Mouse (Mus musculus) heart, postnatal 0 days (tissue): Measurements from ENCODE around the gene Cd164l2. TPM values are rescaled to one million over a fixed set of nuclear protein-coding genes. Genes with fewer than 3 reads are reported as not detected.

Experiments
- ATAC-seq: fragments of 200-750 bp; cut with Nextera tagmentation; 2 replicates; pipeline ENCODE4 v1.8.0; 2017; ENCODE audit warnings: low read depth, moderate number of reproducible peaks, moderate library complexity; ENCODE audit not compliant: insufficient read depth
- DNase-seq: peaks from one replicate; pipeline ENCODE4 v3.0.0-alpha.2; 2016; ENCODE audit warnings: low spot score
- H3K27ac ChIP-seq: fragments of 300-500 bp; sonication (generic); 2 replicates; pipeline ENCODE4 v1.5.1; 2014; ENCODE audit warnings: low read depth, mild to moderate bottlenecking
- H3K27me3 ChIP-seq: fragments of 300-500 bp; sonication (generic); 2 replicates; pipeline ENCODE4 v1.6.1; 2014; ENCODE audit warnings: low read length, mixed read lengths; ENCODE audit not compliant: control insufficient read depth, insufficient read depth
- H3K36me3 ChIP-seq: fragments of 300-500 bp; sonication (generic); replicated peaks from 2 replicates; pipeline ENCODE4 v1.6.1; 2014; ENCODE audit warnings: low read length, mixed read lengths; ENCODE audit not compliant: control insufficient read depth, insufficient read depth
- H3K4me1 ChIP-seq: fragments of 300-500 bp; sonication (generic); 2 replicates; pipeline ENCODE4 v1.6.1; 2014; ENCODE audit warnings: antibody characterized with exemption; ENCODE audit not compliant: control insufficient read depth, insufficient read depth
- H3K4me2 ChIP-seq: fragments of 300-500 bp; sonication (generic); 2 replicates; pipeline ENCODE4 v1.6.1; 2014; ENCODE audit warnings: low read depth, mild to moderate bottlenecking, low read length, moderate library complexity
- H3K4me3 ChIP-seq: fragments of 300-500 bp; sonication (generic); 2 replicates; pipeline ENCODE4 v1.5.1; 2014; ENCODE audit warnings: low read depth, low read length
- H3K9ac ChIP-seq: fragments of 300-500 bp; sonication (generic); replicated peaks from 2 replicates; pipeline ENCODE4 v1.6.1; 2014; ENCODE audit warnings: low read depth, low read length, mixed read lengths
- H3K9me3 ChIP-seq: fragments of 300-500 bp; sonication (generic); replicated peaks from 2 replicates; pipeline ENCODE4 v1.6.1; 2016; ENCODE audit warnings: low read length; ENCODE audit not compliant: control insufficient read depth
- CTCF ChIP-seq: IDR thresholded peaks from 2 replicates; pipeline ENCODE4 v1.5.1; 2016; ENCODE audit warnings: antibody characterized with exemption, control low read depth, low read depth
- EP300 ChIP-seq: IDR thresholded peaks from 2 replicates; pipeline ENCODE4 v1.6.1; 2016; ENCODE audit warnings: antibody characterized with exemption, low read depth
- WGBS: fragments of 180-500 bp; shearing (Covaris S2); extraction: QIAGEN DNeasy Blood & Tissue Kit; methylation state at CpG from one replicate; pipeline ENCODE4 v1.1.7; 2014; 5-methylcytosine and 5-hydroxymethylcytosine counted together
- polyA plus RNA-seq: library from polyadenylated mRNA; unstranded; fragments of >200 nt; fragmentation: Nextera tagmentation; extraction: Ambion mirVana; gene quantifications from 2 replicates; pipeline ENCODE4 v1.2.1, GENCODE M21; 2015
- total RNA-seq: library from RNA; depleted of rRNA; stranded (reverse); fragments of >200 nt; gene quantifications from 2 replicates; pipeline ENCODE4 v1.2.3, GENCODE M21; 2014; ENCODE audit warnings: low replicate concordance

The Cd164l2 gene
- total and polyA plus RNA-seq, 2 experiments from 2014 or later: 0.33 TPM; not detected in 1

DNA sequence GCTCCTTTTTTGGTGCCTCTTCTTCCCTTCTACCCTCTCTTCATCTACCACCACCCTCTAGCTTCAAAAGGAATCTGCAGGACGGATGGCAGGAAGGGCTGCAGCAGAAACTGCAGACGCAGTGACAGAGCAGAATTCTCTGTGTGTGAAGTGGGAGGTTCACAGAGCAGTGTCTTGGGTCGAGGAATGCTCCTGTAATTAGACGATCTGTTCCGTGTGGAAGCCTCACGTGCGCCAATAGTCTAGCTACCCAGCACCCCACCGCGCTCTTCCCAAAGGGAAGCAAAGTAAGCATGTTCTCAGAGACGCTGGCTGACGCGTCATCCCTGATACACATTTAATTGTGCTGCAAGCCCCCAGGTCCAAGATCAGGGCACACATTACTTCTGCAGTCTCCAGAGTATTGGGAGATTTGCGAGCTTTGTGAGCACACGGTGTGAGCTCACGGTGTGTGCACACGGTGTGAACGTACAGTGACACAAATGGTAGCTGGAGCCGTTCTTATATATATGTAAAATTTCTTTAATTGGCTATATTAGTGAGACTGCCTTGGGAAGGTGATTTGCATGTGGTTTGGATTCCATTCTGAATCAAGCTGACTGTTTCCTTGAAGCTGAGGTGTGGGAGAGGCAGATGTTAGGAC, 35.0 kb upstream of the Cd164l2 start:
- Histone ChIP-seq H3K9me3 (no peaks in the 10 kb centered on the region), H3K4me2 (no peak overlapping the region)

DNA sequence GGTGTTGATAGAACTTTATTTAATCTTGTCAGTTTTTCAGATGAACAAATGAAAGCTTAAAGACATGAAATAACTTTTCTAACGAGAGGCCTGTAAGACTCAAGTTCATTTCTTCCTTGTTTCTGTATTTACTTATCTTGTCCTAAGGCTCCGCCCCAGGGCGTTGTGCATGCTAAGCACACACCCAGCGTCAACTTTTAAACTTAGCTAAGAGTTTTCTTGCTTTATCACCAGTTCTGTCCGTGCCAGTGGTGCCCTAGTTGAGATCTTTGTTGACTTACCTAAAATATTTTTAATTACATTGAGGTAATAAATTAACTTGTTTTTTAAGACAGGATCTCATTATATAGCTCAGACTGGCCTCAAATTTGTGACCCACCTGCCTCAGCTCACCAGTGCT, 33.6 kb upstream of the Cd164l2 start:
- Histone ChIP-seq H3K9ac (no peak overlapping the region), H3K4me2 (no peak overlapping the region), H3K27ac (no peak overlapping the region), H3K9me3 (no peaks in the 10 kb centered on the region), H3K27me3 (no peaks in the 10 kb centered on the region), H3K36me3 (peaks cover 37% of the 10 kb centered on the region), H3K4me3 (no peak overlapping the region), H3K4me1 (peaks cover 25% of the 10 kb centered on the region)
- no peak for ATAC-seq
- no peak for DNase-seq
- TF ChIP-seq CTCF (no peak), EP300 (no peak)
- WGBS: 71% methylated on average over 5 of the region's 5 CpGs

More for the DNA sequence above, 35.0 kb upstream of the Cd164l2 start:
- 59% methylated on average over 18 of the region's 18 CpGs for WGBS
- Histone ChIP-seq H3K4me3 (no peak overlapping the region), H3K4me1 (peaks cover 32% of the 10 kb centered on the region), H3K27ac (peak overlapping the region; percentile 83), H3K27me3 (no peaks in the 10 kb centered on the region), H3K36me3 (peaks cover 34% of the 10 kb centered on the region), H3K9ac (no peak overlapping the region)
- DNase-seq (no peak), ATAC-seq (peak; percentile 14; the same call in 1 of the 2 replicates)
- no peak for TF ChIP-seq CTCF
- no peak for TF ChIP-seq EP300

DNA sequence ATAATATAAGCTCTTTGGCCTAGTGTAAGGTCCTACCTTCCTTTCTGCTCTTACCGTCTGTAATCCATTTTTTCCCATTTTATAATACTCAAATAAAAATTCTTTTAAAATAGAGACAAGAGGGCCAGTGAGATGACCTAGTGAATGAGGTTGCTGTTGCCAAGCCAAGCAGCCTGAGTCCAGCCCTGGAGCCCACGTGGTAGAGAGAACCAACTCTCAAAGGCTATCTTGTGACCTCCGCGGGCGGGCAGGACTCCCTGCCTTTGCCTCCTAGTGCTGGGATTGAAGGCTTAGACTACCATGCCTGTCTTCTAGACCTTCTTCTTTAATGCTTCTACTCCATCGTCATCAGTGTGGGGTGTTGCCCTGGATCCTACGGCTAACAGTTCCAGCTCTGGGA, 32.7 kb upstream of the Cd164l2 start:
- no peak overlapping the region for H3K4me3 ChIP-seq
- ATAC-seq: no peak
- peaks cover 32% of the 10 kb centered on the region for H3K4me1 ChIP-seq
- no peaks in the 10 kb centered on the region for H3K27me3 ChIP-seq
- no peaks in the 10 kb centered on the region for H3K9me3 ChIP-seq
- WGBS: 89% methylated on average over 7 of the region's 7 CpGs
- H3K9ac ChIP-seq: no peak overlapping the region
- H3K27ac ChIP-seq: no peak overlapping the region
- peaks cover 37% of the 10 kb centered on the region for H3K36me3 ChIP-seq
- TF ChIP-seq EP300 (no peak), CTCF (no peak)
- no peak overlapping the region for H3K4me2 ChIP-seq
- DNase-seq: no peak

DNA sequence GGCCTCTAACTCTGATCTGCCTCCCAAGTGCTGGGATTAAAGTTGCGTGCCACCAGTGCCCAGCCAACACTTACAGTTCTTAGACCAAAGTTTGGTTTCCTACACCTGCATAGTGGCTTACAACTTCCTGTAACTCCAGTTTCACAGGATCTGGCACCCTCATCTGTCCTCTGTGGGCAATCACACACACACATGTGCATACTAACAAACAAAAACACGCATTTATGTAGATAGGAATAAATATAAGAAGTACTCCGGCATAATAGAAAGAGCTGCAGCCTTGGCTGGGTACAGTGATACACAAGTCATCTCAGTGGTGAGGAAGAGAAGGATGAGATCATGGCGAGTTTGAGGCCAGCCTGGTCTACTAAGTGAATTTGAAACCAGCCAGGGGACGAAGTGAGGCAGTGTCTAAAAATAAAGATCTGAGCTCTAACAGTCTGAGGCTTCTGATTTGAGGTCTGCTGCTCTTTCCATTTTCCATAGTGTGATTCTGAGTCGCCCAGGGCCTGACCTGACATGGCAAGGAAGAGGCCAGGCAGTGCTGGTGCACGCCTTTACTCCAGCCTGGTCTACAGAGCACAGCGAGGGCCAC, 29.4 kb upstream of the Cd164l2 start:
- peaks cover 44% of the 10 kb centered on the region for H3K36me3 ChIP-seq
- H3K4me1 ChIP-seq: peaks cover 29% of the 10 kb centered on the region
- H3K4me3 ChIP-seq: no peak overlapping the region
- no peaks in the 10 kb centered on the region for H3K9me3 ChIP-seq
- H3K9ac ChIP-seq: no peak overlapping the region
- H3K27ac ChIP-seq: no peak overlapping the region
- TF ChIP-seq CTCF: no peak
- TF ChIP-seq EP300: no peak
- WGBS: 69% methylated on average over 8 of the region's 8 CpGs
- DNase-seq (no peak), ATAC-seq (no peak)
- no peaks in the 10 kb centered on the region for H3K27me3 ChIP-seq
- H3K4me2 ChIP-seq: no peak overlapping the region

DNA sequence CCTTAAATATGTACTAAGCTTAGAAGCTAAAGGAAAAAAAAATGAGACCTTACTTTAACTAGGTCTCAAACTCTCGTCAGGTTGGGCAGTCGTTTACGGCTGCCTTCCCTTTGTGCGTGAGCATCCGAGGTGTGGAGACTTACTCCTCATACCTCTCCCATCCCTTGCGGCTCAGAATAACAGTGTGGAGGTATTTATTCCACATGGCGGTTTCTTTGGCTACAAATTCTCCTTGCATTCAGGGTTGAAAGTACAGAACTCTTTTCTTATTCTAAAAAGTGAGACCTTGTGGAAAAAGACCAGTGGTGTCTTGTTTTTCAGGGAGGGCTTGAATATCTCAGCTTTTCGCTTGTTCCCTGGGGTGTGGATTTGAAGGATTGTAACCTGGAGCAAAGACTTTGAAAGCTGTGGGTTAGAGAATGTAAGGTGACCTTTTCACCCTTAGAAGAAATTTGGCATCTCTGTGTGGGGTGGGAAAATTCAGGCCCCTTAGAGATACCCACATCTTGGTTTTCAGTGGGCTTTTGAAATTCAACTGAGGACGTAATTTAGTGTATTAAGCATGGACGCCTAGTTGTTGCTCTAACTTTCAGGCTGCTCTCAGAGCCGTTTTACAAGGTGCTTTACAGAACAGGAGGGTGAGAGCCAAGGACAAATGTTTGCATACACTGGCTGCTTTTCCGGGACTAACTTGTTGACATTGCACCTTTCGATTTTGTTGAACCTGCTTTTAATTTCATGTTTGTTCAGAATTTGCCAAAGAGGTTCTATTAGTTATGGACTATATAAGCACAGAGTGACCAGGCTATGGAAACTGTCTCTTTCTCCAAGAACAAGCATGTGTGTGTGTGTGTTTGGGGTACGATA, 27.7 kb upstream of the Cd164l2 start:
- 59% methylated on average over 14 of the region's 14 CpGs for WGBS
- H3K9ac ChIP-seq: 0 out of 2 replicates have a peak overlapping the region, but pooled peaks have one; percentile 17

More for the DNA sequence above, 27.7 kb upstream of the Cd164l2 start:
- Histone ChIP-seq H3K4me1 (peaks cover 29% of the 10 kb centered on the region), H3K27ac (peak overlapping the region; percentile 83), H3K36me3 (peaks cover 45% of the 10 kb centered on the region), H3K27me3 (no peaks in the 10 kb centered on the region), H3K4me3 (no peak overlapping the region), H3K4me2 (no peak overlapping the region), H3K9me3 (no peaks in the 10 kb centered on the region)
- DNase-seq: no peak
- ATAC-seq: no peak
- TF ChIP-seq CTCF (no peak), EP300 (no peak)
